9 mouse cellular contexts compared by ENCODE assay signal in genomic region chr7:51878730-51879129, GRCm38 (mm10). TPM values are rescaled to one million over a fixed set of nuclear protein-coding genes. Genes with fewer than 3 reads are reported as not detected.
DNase-seq lines count a peak whose midpoint lies in the region; ATAC-seq and TF ChIP-seq lines count a peak whose summit lies in the region.
"Had no signal": no experiment of that assay in that cellular context is flagged by ENCODE, and none has a peak within 500 bp of the region (broad histone marks: within the 10 kb centered on the region; RNA-seq: fewer than 3 reads in every experiment).

No protein-coding gene starts in this region.

- DNase-seq in heart, adult 2 months: no peak
- no peak for DNase-seq in heart, adult 8-10 months (ENCODE audit: low spot score)
- no peak for DNase-seq in forebrain, postnatal 0 days
- no peak for DNase-seq in ovary, adult 18-20 months (ENCODE audit: low spot score)
- DNase-seq in c-Kit-positive CD71-positive TER-119-positive erythroid progenitor cells, embryonic 14.5 days (ENCODE audit: low spot score): no peak
- no peak for DNase-seq in left cerebral cortex, postnatal 36 days (ENCODE audit: low spot score in 2 of 2)

- H3K9ac ChIP-seq in heart, adult 2 months (ENCODE audit: low read depth, low read length): peak overlapping the region; percentile 46
- H3K9ac ChIP-seq in forebrain, postnatal 0 days: peak overlapping the region; percentile 75
- H3K9ac ChIP-seq in liver, embryonic 16.5 days (ENCODE audit: low read depth, low read length): no peak overlapping the region

- no peak for TF ChIP-seq CTCF in heart, adult 2 months (IDR thresholded peaks at IDR 0.05)
- no peak for TF ChIP-seq CTCF in E14TG2a.4 (conservative IDR thresholded peaks at IDR 0.05; ENCODE audit: low read length)
- TF ChIP-seq CTCF in forebrain, postnatal 0 days (IDR thresholded peaks at IDR 0.05; ENCODE audit: low read depth): no peak

- no peaks in the 10 kb centered on the region for H3K27me3 ChIP-seq in heart, adult 2 months (ENCODE audit: control insufficient read depth, insufficient read depth, low read length)
- 0 out of 2 replicates have a peak, but pooled peaks cover 2% of the 10 kb centered on the region for H3K27me3 ChIP-seq in E14TG2a.4 (ENCODE audit: insufficient read depth, low read length)
- H3K27me3 ChIP-seq in forebrain, postnatal 0 days (ENCODE audit: insufficient read depth, low read length): no peaks in the 10 kb centered on the region
- no peaks in the 10 kb centered on the region for H3K27me3 ChIP-seq in liver, embryonic 16.5 days (ENCODE audit: control insufficient read depth, insufficient read depth, low read depth, low read length)

- H3K9me3 ChIP-seq in E14TG2a.4 (ENCODE audit: low read length): no peaks in the 10 kb centered on the region
- no peaks in the 10 kb centered on the region for H3K9me3 ChIP-seq in forebrain, postnatal 0 days (ENCODE audit: low read length)
- H3K9me3 ChIP-seq in liver, embryonic 16.5 days (replicated peaks; ENCODE audit: control insufficient read depth, low read length): no peaks in the 10 kb centered on the region
- H3K9me3 ChIP-seq: G1E had no signal

- peak overlapping the region; percentile 90 for H3K4me2 ChIP-seq in forebrain, postnatal 0 days (ENCODE audit: low read depth)
- peak overlapping the region; percentile 49 for H3K4me2 ChIP-seq in liver, embryonic 16.5 days (ENCODE audit: low read depth, low read length)

- no peak for ATAC-seq in forebrain, postnatal 0 days
- ATAC-seq in liver, embryonic 16.5 days (ENCODE audit: low read depth): no peak

- TF ChIP-seq EP300 in heart, adult 2 months (IDR thresholded peaks at IDR 0.05; ENCODE audit: insufficient read depth, low read depth, low read length): no peak

- no peaks in the 10 kb centered on the region for H3K79me2 ChIP-seq in heart, adult 2 months (replicated peaks; ENCODE audit: control insufficient read depth, insufficient read depth, low read length)

- peaks cover 2% of the 10 kb centered on the region; the same call in 1 of the 2 replicates for H3K4me1 ChIP-seq in heart, adult 2 months (ENCODE audit: control insufficient read depth, insufficient read depth, low read length)
- H3K4me1 ChIP-seq in E14TG2a.4 (replicated peaks; ENCODE audit: low read depth, low read length): peaks cover 8% of the 10 kb centered on the region
- no peaks in the 10 kb centered on the region for H3K4me1 ChIP-seq in forebrain, postnatal 0 days (ENCODE audit: insufficient read depth)
- no peaks in the 10 kb centered on the region; the same call in 1 of the 2 replicates for H3K4me1 ChIP-seq in liver, embryonic 16.5 days (ENCODE audit: control insufficient read depth, low read depth, low read length)

- peak overlapping the region; percentile 50 for H3K27ac ChIP-seq in heart, adult 2 months
- peak overlapping the region; percentile 76 for H3K27ac ChIP-seq in forebrain, postnatal 0 days (ENCODE audit: low read depth, low read length)
- no peak overlapping the region for H3K27ac ChIP-seq in liver, embryonic 16.5 days (ENCODE audit: low read length)

- no peaks in the 10 kb centered on the region for H3K36me3 ChIP-seq in heart, adult 2 months (ENCODE audit: control insufficient read depth, insufficient read depth, low read length)
- H3K36me3 ChIP-seq in E14TG2a.4 (ENCODE audit: insufficient read depth, low read length): no peaks in the 10 kb centered on the region
- H3K36me3 ChIP-seq in forebrain, postnatal 0 days (ENCODE audit: insufficient read depth): no peaks in the 10 kb centered on the region
- no peaks in the 10 kb centered on the region for H3K36me3 ChIP-seq in liver, embryonic 16.5 days (ENCODE audit: control insufficient read depth, insufficient read depth)

- intact Hi-C loops in heart, adult 2 months (cut with DNase I): loop anchor here (2.0 kb wide), 1 partner anchor 16 kb away; the partner anchor contains the start of genes Fancf and Gas2
- intact Hi-C loops in left cerebral cortex, postnatal 36 days (cut with DNase I): no loop called here

- H3K4me3 ChIP-seq in heart, adult 2 months: peak overlapping the region; percentile 29
- peak overlapping the region; percentile 75 for H3K4me3 ChIP-seq in E14TG2a.4 (replicated peaks; ENCODE audit: low read length)
- H3K4me3 ChIP-seq in forebrain, postnatal 0 days (ENCODE audit: low read depth, low read length): peak overlapping the region; percentile 54
- H3K4me3 ChIP-seq in liver, embryonic 16.5 days (ENCODE audit: low read depth, low read length): peak overlapping the region; percentile 33

- TF ChIP-seq POLR2A in heart, adult 2 months (IDR thresholded peaks at IDR 0.05; ENCODE audit: insufficient read depth, low read depth, low read length): no peak

- WGBS in heart, adult 2 months: 2% methylated on average over 8 of the region's 8 CpGs
- whole genome bisulfite sequencing in forebrain, postnatal 0 days: 3% methylated on average over 8 of the region's 8 CpGs
- WGBS in liver, embryonic 16.5 days (ENCODE audit: insufficient replicate concordance): 4% methylated on average over 8 of the region's 8 CpGs

RNA-seq across cellular contexts. Expression of gene Fancf, which starts 16.7 kb away (rescaled TPM):
- total RNA-seq in heart, adult 2 months (2021): 1 to 10 TPM; 1.3 to 2.7 TPM
- polyA plus RNA-seq in heart, adult 2 months (2012; rRNA removed): 1.6 and 2.2 TPM in 2 replicates
- total RNA-seq in heart, adult 8-10 months (2022): 1 to 10 TPM; 1.1 to 2.3 (median 1.9) TPM
- total RNA-seq in forebrain, postnatal 0 days (2014; rRNA removed): 8.8 and 17.8 TPM in 2 replicates
- polyA plus RNA-seq in forebrain, postnatal 0 days (2015; fragmentation: Nextera tagmentation; extraction: Ambion mirVana): 9.1 TPM in 2 replicates
- 0.64 and 0.67 TPM in 2 replicates for polyA plus RNA-seq in liver, embryonic 16.5 days (2015; fragmentation: Nextera tagmentation; extraction: Ambion mirVana)
- 1 to 10 TPM; 3.1 to 6.2 TPM for total RNA-seq in left cerebral cortex, postnatal 36 days (2021)

RNA-seq across cellular contexts. Expression of gene Gas2, which starts 16.9 kb away (rescaled TPM):
- total RNA-seq in heart, adult 2 months (2021): 1 to 10 TPM; 4.3 TPM
- polyA plus RNA-seq in heart, adult 2 months (2012; rRNA removed): 2.3 and 4.9 TPM in 2 replicates
- total RNA-seq in heart, adult 8-10 months (2022): 1 to 10 TPM; 3.2 to 4.7 (median 4.4) TPM
- 17.5 and 51.6 TPM in 2 replicates for total RNA-seq in forebrain, postnatal 0 days (2014; rRNA removed)
- polyA plus RNA-seq in forebrain, postnatal 0 days (2015; fragmentation: Nextera tagmentation; extraction: Ambion mirVana): 10.0 and 14.9 TPM in 2 replicates
- polyA plus RNA-seq in liver, embryonic 16.5 days (2015; fragmentation: Nextera tagmentation; extraction: Ambion mirVana): 3.1 TPM in 2 replicates
- total RNA-seq in left cerebral cortex, postnatal 36 days (2021): 10 to 100 TPM; 26.5 to 28.5 TPM
